Mouse (Mus musculus) testis, adult 2 months (tissue): ENCODE data around the gene Arl8a. TPM values are rescaled to one million over a fixed set of nuclear protein-coding genes. Genes with fewer than 3 reads are reported as not detected.
A peak's percentile ranks its signal among the peaks of the same experiment; 100 is the strongest.

Source experiments
- H3K27ac ChIP-seq: fragments of 200-500 bp; 2 replicates; pipeline ENCODE4 v1.5.1; 2012; ENCODE audit warnings: low read depth, low read length; ENCODE audit not compliant: control insufficient read depth, insufficient read depth
- H3K27me3 ChIP-seq: fragments of 200-500 bp; 2 replicates; pipeline ENCODE4 v1.6.1; 2012; ENCODE audit warnings: mild to moderate bottlenecking, low read length, moderate library complexity; ENCODE audit not compliant: control insufficient read depth, insufficient read depth
- H3K36me3 ChIP-seq: fragments of 200-500 bp; 2 replicates; pipeline ENCODE4 v1.6.1; 2012; ENCODE audit warnings: mild to moderate bottlenecking, low read length; ENCODE audit not compliant: control insufficient read depth, insufficient read depth
- H3K4me1 ChIP-seq: fragments of 200-500 bp; 2 replicates; pipeline ENCODE4 v1.6.1; 2012; ENCODE audit warnings: low read length; ENCODE audit not compliant: control insufficient read depth, insufficient read depth
- H3K4me3 ChIP-seq: fragments of 200-500 bp; 2 replicates; pipeline ENCODE4 v1.5.1; 2012; ENCODE audit warnings: low read depth, mild to moderate bottlenecking, low read length, moderate library complexity, mixed read lengths; ENCODE audit not compliant: control insufficient read depth
- CTCF ChIP-seq: fragments of 200-500 bp; IDR thresholded peaks from 2 replicates; pipeline ENCODE4 v1.5.1; 2012; ENCODE audit warnings: low read depth, mild to moderate bottlenecking, inconsistent platforms, low read length, moderate library complexity; ENCODE audit not compliant: control insufficient read depth, insufficient read depth, insufficient replicate concordance
- POLR2A ChIP-seq: fragments of 200-500 bp; IDR thresholded peaks from 2 replicates; pipeline ENCODE4 v1.6.1; 2012; ENCODE audit warnings: low read depth, mild to moderate bottlenecking, inconsistent platforms, low read length, moderate library complexity; ENCODE audit not compliant: control insufficient read depth
- polyA plus RNA-seq: library from polyadenylated mRNA; depleted of rRNA; stranded (reverse); fragments of >200 nt; gene quantifications from 2 replicates; pipeline ENCODE4 v1.2.3, GENCODE M21; 2012

Gene Arl8a
- polyA plus RNA-seq, 1 experiment = 20.6 TPM

DNA sequence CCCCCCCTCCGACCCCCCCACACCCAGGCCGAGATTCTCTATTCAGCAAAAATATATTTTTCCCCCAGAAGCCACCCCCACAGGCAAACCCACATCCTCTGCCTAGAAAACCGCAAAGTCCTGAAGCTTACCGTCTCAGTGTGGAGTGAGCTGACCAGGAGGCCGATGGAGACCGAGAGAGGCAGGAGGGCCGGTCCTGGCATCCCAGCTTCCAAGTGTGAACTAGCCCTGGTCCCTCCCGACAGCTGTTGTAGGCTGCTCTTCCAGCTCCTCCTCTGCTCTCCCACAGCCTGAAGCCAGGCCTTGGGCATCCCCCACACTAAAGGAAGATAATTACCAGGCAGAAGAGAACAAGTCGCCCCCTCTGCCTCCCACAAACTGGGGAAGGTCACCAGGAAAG, 17.6 kb upstream of the Arl8a start:
- no peaks in the 10 kb centered on the region; the same call in 1 of the 2 replicates for H3K4me1 ChIP-seq
- no peaks in the 10 kb centered on the region for H3K27me3 ChIP-seq
- no peaks in the 10 kb centered on the region for H3K36me3 ChIP-seq
- no peak for TF ChIP-seq POLR2A
- no peak for TF ChIP-seq CTCF
- no peak overlapping the region for H3K27ac ChIP-seq
- no peak overlapping the region for H3K4me3 ChIP-seq

DNA sequence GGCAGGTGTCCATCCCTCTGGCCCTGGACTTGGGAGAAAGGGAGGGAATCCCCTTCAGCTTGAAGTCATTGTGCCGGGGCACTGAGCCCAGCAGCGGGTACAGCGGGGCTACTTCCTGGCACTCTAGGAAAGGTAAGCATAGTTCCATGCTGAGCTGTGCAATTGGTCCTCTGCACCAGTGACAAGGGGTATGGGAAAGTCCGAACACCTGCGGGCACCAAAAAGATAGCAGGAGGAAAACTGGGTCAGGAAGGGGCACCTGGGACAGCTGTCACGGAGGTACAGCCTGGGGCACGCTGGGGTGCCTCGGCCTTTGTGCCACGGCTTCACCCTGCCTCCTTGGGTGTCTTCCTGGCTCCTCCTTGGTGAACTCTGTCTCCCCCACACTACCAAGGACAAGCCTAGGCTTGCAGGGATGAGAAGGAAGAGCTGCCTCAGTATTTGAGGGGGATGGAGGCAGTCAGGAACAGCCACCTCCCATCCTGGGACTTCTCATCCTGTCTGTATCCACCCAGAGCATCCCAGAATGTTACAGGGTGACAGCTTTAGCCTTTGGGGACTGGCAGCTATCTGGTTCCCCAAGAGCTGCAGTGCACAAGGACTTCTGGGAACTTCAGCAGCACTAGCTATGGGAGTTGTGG, 17.0 kb upstream of the Arl8a start:
- H3K27me3 ChIP-seq = no peaks in the 10 kb centered on the region
- no peak overlapping the region for H3K27ac ChIP-seq
- no peaks in the 10 kb centered on the region for H3K36me3 ChIP-seq
- no peak overlapping the region for H3K4me3 ChIP-seq
- no peaks in the 10 kb centered on the region; the same call in 1 of the 2 replicates for H3K4me1 ChIP-seq
- no peak for TF ChIP-seq POLR2A
- TF ChIP-seq CTCF = no peak

DNA sequence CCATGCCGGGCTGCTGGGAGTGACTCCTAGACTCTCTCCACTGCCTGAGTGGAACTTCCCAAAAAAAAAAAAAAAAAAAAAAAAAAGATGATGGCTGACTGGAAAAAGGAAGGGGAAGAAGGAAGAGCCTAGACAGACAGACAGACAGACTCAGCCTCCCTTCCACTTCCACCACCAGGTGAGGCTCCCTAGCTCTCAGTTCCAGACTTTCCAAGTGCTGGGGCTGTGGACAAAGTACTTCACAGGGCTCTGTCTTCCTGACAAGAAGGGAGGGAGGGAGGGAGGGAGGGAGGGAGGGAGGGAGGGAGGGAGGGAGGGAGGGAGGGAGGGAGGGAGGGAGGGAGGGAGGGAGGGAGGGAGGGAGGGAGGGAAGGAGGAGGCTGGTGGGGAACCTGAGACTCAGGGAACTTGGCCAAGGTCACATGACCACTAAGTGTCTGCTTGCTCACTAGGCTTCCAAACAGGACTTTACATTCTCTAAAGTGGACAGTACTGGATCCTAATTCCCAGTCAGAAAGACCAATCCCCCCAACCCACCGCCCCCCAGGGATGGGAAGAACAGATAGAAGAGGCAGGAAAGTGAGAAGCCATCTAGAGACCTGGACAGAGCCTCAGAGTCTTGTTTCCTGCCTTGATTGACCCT, 16.1 kb upstream of the Arl8a start:
- TF ChIP-seq CTCF (no peak), POLR2A (no peak)
- H3K4me1 ChIP-seq = no peaks in the 10 kb centered on the region; the same call in 1 of the 2 replicates
- H3K27ac ChIP-seq = no peak overlapping the region
- H3K4me3 ChIP-seq = no peak overlapping the region
- no peaks in the 10 kb centered on the region for H3K36me3 ChIP-seq
- no peaks in the 10 kb centered on the region for H3K27me3 ChIP-seq

DNA sequence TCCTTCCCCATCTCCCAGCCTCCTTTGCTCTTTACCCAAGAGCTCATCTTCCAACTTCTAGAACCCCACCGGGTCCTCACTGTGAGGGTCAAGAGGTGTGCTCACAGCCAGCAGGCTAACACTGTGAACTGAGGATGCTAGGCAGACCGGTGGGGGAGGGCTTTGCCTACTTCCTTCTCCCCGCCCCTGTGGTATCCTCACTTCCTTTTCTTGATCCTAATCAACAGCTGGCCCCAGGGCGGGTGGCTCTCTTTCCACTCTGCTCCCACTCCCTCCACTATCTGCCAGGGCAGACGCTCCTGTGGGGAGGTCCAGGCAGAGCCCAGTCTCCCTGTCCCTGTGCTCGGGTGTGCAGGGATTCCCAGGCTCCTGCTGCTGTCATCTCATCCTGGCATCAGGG, 15.6 kb upstream of the Arl8a start:
- TF ChIP-seq CTCF (no peak), POLR2A (no peak)
- Histone ChIP-seq H3K27ac (no peak overlapping the region), H3K4me1 (no peaks in the 10 kb centered on the region; the same call in 1 of the 2 replicates), H3K36me3 (no peaks in the 10 kb centered on the region), H3K4me3 (no peak overlapping the region), H3K27me3 (no peaks in the 10 kb centered on the region)

DNA sequence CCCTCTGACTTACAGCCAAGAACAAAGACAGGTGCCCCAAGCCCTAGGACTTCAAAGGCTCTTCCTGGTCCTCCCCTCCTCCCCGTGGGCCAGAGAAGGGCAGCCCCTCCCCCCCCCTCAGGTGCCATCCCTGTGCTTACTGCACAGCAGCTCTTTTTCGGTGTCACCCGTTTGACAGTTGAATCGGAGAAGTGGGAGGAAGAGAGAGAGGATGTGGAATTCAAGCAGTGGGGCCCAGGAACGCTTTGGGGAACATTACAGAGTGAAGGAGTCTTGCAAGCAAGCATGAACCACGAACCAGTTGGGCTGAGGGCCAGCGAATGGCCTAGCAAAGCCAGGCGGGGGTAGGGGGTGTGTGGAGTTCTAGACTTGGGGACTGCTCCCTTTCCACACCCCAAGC, 15.1 kb upstream of the Arl8a start:
- H3K27me3 ChIP-seq = no peaks in the 10 kb centered on the region
- H3K27ac ChIP-seq = no peak overlapping the region
- H3K4me1 ChIP-seq = no peaks in the 10 kb centered on the region; the same call in 1 of the 2 replicates
- no peak overlapping the region for H3K4me3 ChIP-seq
- TF ChIP-seq CTCF = no peak
- TF ChIP-seq POLR2A = no peak
- no peaks in the 10 kb centered on the region for H3K36me3 ChIP-seq

DNA sequence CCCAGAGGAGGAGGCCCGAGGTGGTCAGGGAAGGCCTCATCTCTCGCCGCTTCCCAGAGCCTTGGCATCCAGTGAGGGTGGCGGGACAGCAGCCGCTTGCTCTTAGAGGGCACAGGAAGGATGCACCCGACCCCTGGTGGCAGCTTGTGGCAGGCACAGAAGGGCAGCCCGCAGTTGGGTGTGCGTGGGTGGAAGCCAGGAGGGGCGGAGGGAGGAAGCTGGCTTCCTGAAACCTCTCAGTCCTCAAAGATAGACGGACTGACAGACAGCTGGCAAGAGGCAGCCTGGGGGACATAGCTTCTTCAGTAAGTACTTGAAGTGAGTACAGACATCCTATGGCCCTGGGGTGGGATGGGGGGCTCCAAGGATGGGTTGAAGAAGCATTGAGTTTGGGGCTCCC, 14.2 kb upstream of the Arl8a start, which contains the start of gene Ptpn7:
TSS of gene Ptpn7 (plus strand) at position 228 of the 400 bp plus-strand sequence.
- H3K27me3 ChIP-seq = no peaks in the 10 kb centered on the region
- H3K4me1 ChIP-seq = no peaks in the 10 kb centered on the region; the same call in 1 of the 2 replicates
- no peak within 1 kb of the TSS for H3K4me3 ChIP-seq
- H3K36me3 ChIP-seq = no peaks in the 10 kb centered on the region
- no peak within 1 kb of the TSS for H3K27ac ChIP-seq
- TF ChIP-seq CTCF (peak; percentile 54; the same call in 1 of the 2 replicates), POLR2A (no peak)

DNA sequence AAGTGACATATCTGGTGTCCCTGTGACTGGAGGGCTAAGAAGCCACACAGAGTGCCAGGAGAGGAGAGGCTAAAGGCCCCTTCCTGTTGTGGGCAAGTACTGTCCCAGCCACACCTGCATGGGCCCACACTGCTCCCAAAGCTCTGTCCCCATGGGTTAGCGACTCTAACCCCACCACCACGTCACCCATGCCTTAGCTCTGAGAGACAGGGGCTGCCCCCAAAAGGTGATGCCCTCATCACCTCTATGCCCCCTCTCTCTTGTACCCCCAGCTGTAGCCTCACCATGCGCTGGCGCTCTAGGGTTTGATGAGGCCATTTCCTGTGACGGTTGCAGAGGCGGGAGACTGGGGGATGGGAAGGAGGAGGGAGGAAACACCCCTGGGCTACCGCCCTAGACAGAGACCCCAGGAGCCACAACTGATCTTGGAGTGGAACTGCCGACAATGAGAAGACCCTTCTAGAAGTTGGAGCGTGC, 13.7 kb upstream of the Arl8a start:
- H3K4me3 ChIP-seq = no peak overlapping the region
- TF ChIP-seq POLR2A (no peak), CTCF (no peak)
- no peaks in the 10 kb centered on the region; the same call in 1 of the 2 replicates for H3K4me1 ChIP-seq
- no peaks in the 10 kb centered on the region for H3K36me3 ChIP-seq
- H3K27ac ChIP-seq = no peak overlapping the region
- H3K27me3 ChIP-seq = no peaks in the 10 kb centered on the region
